Mouse (Mus musculus) erythroblast, embryonic 14.5 days (primary cell): ENCODE data around the gene Btn1a1. TPM values are rescaled to one million over a fixed set of nuclear protein-coding genes. Genes with fewer than 3 reads are reported as not detected.

Source experiments
- H3K27me3 ChIP-seq: 2 replicates; pipeline ENCODE4 v1.6.1; 2012; ENCODE audit warnings: inconsistent platforms; ENCODE audit not compliant: control insufficient read depth
- H3K36me3 ChIP-seq: 2 replicates; pipeline ENCODE4 v1.6.1; 2012; ENCODE audit warnings: mild to moderate bottlenecking, inconsistent platforms; ENCODE audit not compliant: control insufficient read depth
- H3K4me1 ChIP-seq: 2 replicates; pipeline ENCODE4 v1.6.1; 2012; ENCODE audit warnings: inconsistent platforms; ENCODE audit not compliant: control insufficient read depth
- H3K4me3 ChIP-seq: replicated peaks from 2 replicates; pipeline ENCODE3; 2012; ENCODE audit warnings: moderate library complexity, mild to moderate bottlenecking, inconsistent platforms
- H3K9me3 ChIP-seq: 2 replicates; pipeline ENCODE4 v1.6.1; 2012; ENCODE audit warnings: low read length, inconsistent platforms, mixed read lengths; ENCODE audit not compliant: control insufficient read depth
- GATA1 ChIP-seq: IDR thresholded peaks from 2 replicates; pipeline ENCODE4 v1.6.1; 2012; ENCODE audit warnings: low read length, inconsistent platforms, mixed read lengths
- TAL1 ChIP-seq: IDR thresholded peaks from 3 replicates; pipeline ENCODE4 v1.6.1; 2012; ENCODE audit warnings: low read length, inconsistent platforms, mixed read lengths
- polyA plus RNA-seq: library from polyadenylated mRNA; stranded (reverse); fragments of >175 nt; gene quantifications from 2 replicates; pipeline ENCODE4 v1.2.3, GENCODE M21; 2012

Btn1a1 gene
- polyA plus RNA-seq, 1 experiment: 0.15 TPM

GRCm38 (mm10) chr13:23490863-23491262 is 25.2 kb upstream of the Btn1a1 start:
- H3K4me1 ChIP-seq: peaks cover 29% of the 10 kb centered on the region
- no peak overlapping the region for H3K4me3 ChIP-seq
- TF ChIP-seq GATA1: no peak
- TF ChIP-seq TAL1: no peak
- no peaks in the 10 kb centered on the region for H3K9me3 ChIP-seq
- H3K27me3 ChIP-seq: peaks cover 33% of the 10 kb centered on the region
- H3K36me3 ChIP-seq: no peaks in the 10 kb centered on the region

- Histone ChIP-seq H3K4me1 (peaks cover 29% of the 10 kb centered on the region), H3K9me3 (no peaks in the 10 kb centered on the region), H3K36me3 (no peaks in the 10 kb centered on the region), H3K4me3 (peak within 1 kb of the TSS; percentile 7), H3K27me3 (peaks cover 32% of the 10 kb centered on the region)
- TF ChIP-seq TAL1: no peak
- TF ChIP-seq GATA1: no peak
These were observed 23.0 kb upstream of the Btn1a1 start, which contains the start of gene Btn2a2 for GRCm38 (mm10) chr13:23488400-23489322. Btn2a2 (minus strand) TSS chr13:23488857.

GRCm38 (mm10) chr13:23485271-23485670 is 19.6 kb upstream of the Btn1a1 start:
- TF ChIP-seq GATA1: no peak
- no peak for TF ChIP-seq TAL1
- no peak overlapping the region for H3K4me3 ChIP-seq
- peaks cover 55% of the 10 kb centered on the region for H3K27me3 ChIP-seq
- peaks cover 6% of the 10 kb centered on the region for H3K4me1 ChIP-seq
- H3K9me3 ChIP-seq: no peaks in the 10 kb centered on the region
- no peaks in the 10 kb centered on the region for H3K36me3 ChIP-seq

GRCm38 (mm10) chr13:23483153-23483552 is 17.5 kb upstream of the Btn1a1 start:
- Histone ChIP-seq H3K27me3 (peaks cover 59% of the 10 kb centered on the region), H3K4me3 (no peak overlapping the region), H3K9me3 (no peaks in the 10 kb centered on the region), H3K4me1 (no peaks in the 10 kb centered on the region), H3K36me3 (no peaks in the 10 kb centered on the region)
- TF ChIP-seq GATA1: no peak
- no peak for TF ChIP-seq TAL1

- Histone ChIP-seq H3K36me3 (no peaks in the 10 kb centered on the region), H3K27me3 (peaks cover 21% of the 10 kb centered on the region), H3K9me3 (no peaks in the 10 kb centered on the region), H3K4me3 (no peak overlapping the region), H3K4me1 (peaks cover 2% of the 10 kb centered on the region)
- no peak for TF ChIP-seq GATA1
- no peak for TF ChIP-seq TAL1
These were observed 10.0 kb upstream of the Btn1a1 start for GRCm38 (mm10) chr13:23475658-23476057.

GRCm38 (mm10) chr13:23466911-23467310 is 1.2 kb upstream of the Btn1a1 start:
- Histone ChIP-seq H3K4me3 (peak overlapping the region; percentile 22), H3K36me3 (no peaks in the 10 kb centered on the region), H3K4me1 (peaks cover 53% of the 10 kb centered on the region), H3K9me3 (no peaks in the 10 kb centered on the region), H3K27me3 (no peaks in the 10 kb centered on the region)
- no peak for TF ChIP-seq GATA1
- no peak for TF ChIP-seq TAL1

- no peaks in the 10 kb centered on the region for H3K9me3 ChIP-seq
- H3K36me3 ChIP-seq: peaks cover 3% of the 10 kb centered on the region
- H3K4me3 ChIP-seq: peak overlapping the region; percentile 88
- H3K27me3 ChIP-seq: no peaks in the 10 kb centered on the region
- TF ChIP-seq TAL1 (no peak), GATA1 (no peak)
- peaks cover 57% of the 10 kb centered on the region for H3K4me1 ChIP-seq
These were observed 605 bp upstream of the Btn1a1 start for GRCm38 (mm10) chr13:23466306-23466705.

GRCm38 (mm10) chr13:23464841-23465366 is 797 bp downstream of the Btn1a1 start:
- peaks cover 71% of the 10 kb centered on the region for H3K4me1 ChIP-seq
- TF ChIP-seq GATA1 (no peak), TAL1 (no peak)

GRCm38 (mm10) chr13:23464224-23464637 is 1.5 kb downstream of the Btn1a1 start:
- peaks cover 77% of the 10 kb centered on the region for H3K4me1 ChIP-seq
- peaks cover 6% of the 10 kb centered on the region for H3K36me3 ChIP-seq
- no peaks in the 10 kb centered on the region for H3K27me3 ChIP-seq
- H3K9me3 ChIP-seq: no peaks in the 10 kb centered on the region
- no peak for TF ChIP-seq GATA1
- no peak for TF ChIP-seq TAL1
- H3K4me3 ChIP-seq: peak overlapping the region; percentile 88

More at GRCm38 (mm10) chr13:23464841-23465366, 797 bp downstream of the Btn1a1 start:
- Histone ChIP-seq H3K27me3 (no peaks in the 10 kb centered on the region), H3K4me3 (peak overlapping the region; percentile 88), H3K9me3 (no peaks in the 10 kb centered on the region), H3K36me3 (peaks cover 6% of the 10 kb centered on the region)
